Mouse (Mus musculus) lung, adult 2 months (tissue): Measurements from ENCODE around the gene Foxa3.

ENCODE experiments used
- CTCF ChIP-seq: fragments of 200-500 bp; IDR thresholded peaks from 2 replicates; pipeline ENCODE4 v1.5.1; 2011; ENCODE audit warnings: mild to moderate bottlenecking, low read length, control low read depth; ENCODE audit not compliant: insufficient read depth
- POLR2A ChIP-seq: fragments of 200-500 bp; IDR thresholded peaks from 2 replicates; pipeline ENCODE4 v1.6.1; 2011; ENCODE audit warnings: low read depth, mild to moderate bottlenecking, control low read depth, low read length, borderline replicate concordance; ENCODE audit errors: extremely low read depth

GRCm38 (mm10) chr7:19065896-19066295 lies 42.6 kb upstream of the Foxa3 start:
- no peak for TF ChIP-seq CTCF
- no peak for TF ChIP-seq POLR2A
